Mouse (Mus musculus) liver, postnatal 0 days (tissue): ENCODE data around the gene Wdr76.

Source experiments
- CTCF ChIP-seq: sonication (generic); IDR thresholded peaks from 2 replicates; pipeline ENCODE4 v1.5.1; 2016; ENCODE audit warnings: antibody characterized with exemption, low read depth
- EP300 ChIP-seq: IDR thresholded peaks from 2 replicates; pipeline ENCODE4 v1.6.1; 2016; ENCODE audit warnings: antibody characterized with exemption, low read depth, mild to moderate bottlenecking

DNA sequence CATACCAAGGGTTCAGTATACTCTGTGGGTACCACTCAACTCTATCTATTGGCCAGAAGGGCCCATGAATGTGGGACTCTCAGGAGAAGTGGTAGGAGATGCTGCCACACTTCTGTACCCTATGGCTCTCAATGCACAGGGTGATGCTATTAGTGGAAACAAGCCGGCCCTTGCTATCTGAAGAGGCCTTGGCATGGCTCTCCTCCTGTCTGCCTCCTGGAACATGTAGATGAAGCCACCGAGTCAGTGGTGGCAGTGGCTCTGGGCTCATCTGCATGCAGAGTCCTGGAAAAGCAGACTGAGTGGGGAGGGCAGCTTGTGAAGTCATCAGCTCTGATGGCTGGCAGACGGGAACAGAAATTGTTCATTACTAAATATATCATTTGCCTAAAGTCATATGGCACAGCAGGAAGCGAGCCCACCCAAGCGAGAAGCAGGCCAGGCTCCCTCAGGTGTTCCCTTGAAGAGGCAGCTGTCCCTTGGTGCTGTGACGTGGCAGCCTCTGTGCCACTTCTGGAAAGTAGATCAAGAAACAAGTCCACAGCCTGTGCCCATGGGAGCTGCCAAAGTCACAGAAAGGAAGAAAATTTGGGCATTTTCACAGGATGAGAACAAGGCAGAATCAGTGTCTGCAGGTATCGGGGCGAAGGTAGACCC is 64.6 kb downstream of the Wdr76 start:
- TF ChIP-seq CTCF, result no peak
- TF ChIP-seq EP300, result no peak
